In genomic region chr1:155027583-155027982, GRCm38 (mm10) we compare ENCODE assay signal across 8 mouse cellular contexts.
A peak's percentile ranks its signal among the peaks of the same experiment; 100 is the strongest.
DNase-seq lines count a peak whose midpoint lies in the region.

No protein-coding gene starts in this region.

- DNase-seq in layer of hippocampus, adult 11-12 months (ENCODE audit: low spot score), result peak; percentile 50
- no peak for DNase-seq in layer of hippocampus, adult 9-10 months (ENCODE audit: low spot score)
- DNase-seq in Muller cell, postnatal 12 days (ENCODE audit: inconsistent ontology term), result peak; percentile 47
- DNase-seq in gonadal fat pad, adult 2 months (ENCODE audit: low read depth), result peak; percentile 41
- DNase-seq in left cerebral cortex, postnatal 25 days (ENCODE audit: low spot score in 2 of 2), result peak; percentile 52 to 84
- peak; percentile 61 for DNase-seq in retina, postnatal 1 day
- DNase-seq in cerebellum, postnatal 25 days, result no peak
- DNase-seq in cerebellum, postnatal 14 days, result no peak

- intact Hi-C loops in left cerebral cortex, postnatal 25 days (cut with DNase I), result loop anchor here (2.0 to 10.0 kb wide), 3 partner anchors 197 to 507 kb away; no protein-coding TSS in a partner anchor

Comparison
In these comparisons a context has a peak if more than half of its experiments do, and no peak if none do; other contexts are left out.
1. DNase-seq: peak in layer of hippocampus, adult 11-12 months (single experiment), Muller cell, postnatal 12 days (single experiment), gonadal fat pad, adult 2 months (single experiment), left cerebral cortex, postnatal 25 days (2 of 2) and retina, postnatal 1 day (single experiment); none in layer of hippocampus, adult 9-10 months (single experiment), cerebellum, postnatal 25 days (0 of 2) and cerebellum, postnatal 14 days (0 of 2).